Mouse (Mus musculus) intestine, embryonic 14.5 days (tissue): ENCODE measurements around the gene Dpagt1. TPM values are rescaled to one million over a fixed set of nuclear protein-coding genes. Genes with fewer than 3 reads are reported as not detected.
"Not testable (repeated sequence)": the region's sequence is repeated elsewhere in the genome, so short reads cannot be mapped to it uniquely, and the experiment has no call there.

Experiments
- ATAC-seq: fragments of 200-750 bp; cut with Nextera tagmentation; replicated peaks from 2 replicates; pipeline ENCODE4 v1.8.0; 2017; ENCODE audit warnings: low read depth, moderate number of reproducible peaks, moderate TSS enrichment, moderate library complexity; ENCODE audit not compliant: low FRiP score, low TSS enrichment
- DNase-seq: peaks from one replicate; pipeline ENCODE4 v3.0.0-alpha.2; 2018; ENCODE audit warnings: low spot score
- H3K27ac ChIP-seq: fragments of 300-500 bp; sonication (generic); 2 replicates; pipeline ENCODE4 v1.5.1; 2014; ENCODE audit warnings: low read depth, mild to moderate bottlenecking, control low read depth
- H3K27me3 ChIP-seq: fragments of 300-500 bp; sonication (generic); replicated peaks from 2 replicates; pipeline ENCODE4 v1.6.1; 2014; ENCODE audit warnings: low read length, control low read depth; ENCODE audit not compliant: control insufficient read depth, insufficient read depth
- H3K36me3 ChIP-seq: fragments of 300-500 bp; sonication (generic); 2 replicates; pipeline ENCODE4 v1.6.1; 2014; ENCODE audit warnings: low read length, control low read depth; ENCODE audit not compliant: control insufficient read depth, insufficient read depth
- H3K4me1 ChIP-seq: fragments of 300-500 bp; sonication (generic); replicated peaks from 2 replicates; pipeline ENCODE4 v1.6.1; 2014; ENCODE audit warnings: low read length, control low read depth, mixed read lengths; ENCODE audit not compliant: control insufficient read depth, insufficient read depth
- H3K4me2 ChIP-seq: fragments of 300-500 bp; sonication (generic); 2 replicates; pipeline ENCODE4 v1.6.1; 2014; ENCODE audit warnings: low read length
- H3K4me3 ChIP-seq: fragments of 300-500 bp; sonication (generic); 2 replicates; pipeline ENCODE4 v1.5.1; 2014; ENCODE audit warnings: low read depth, low read length, control low read depth, mixed read lengths
- H3K9ac ChIP-seq: fragments of 300-500 bp; sonication (generic); 2 replicates; pipeline ENCODE4 v1.6.1; 2014; ENCODE audit warnings: mild to moderate bottlenecking, low read length
- H3K9me3 ChIP-seq: fragments of 300-500 bp; sonication (generic); 2 replicates; pipeline ENCODE4 v1.6.1; 2016; ENCODE audit warnings: low read length, control low read depth; ENCODE audit not compliant: control insufficient read depth
- WGBS: fragments of 180-500 bp; shearing (Covaris S2); extraction: QIAGEN DNeasy Blood & Tissue Kit; methylation state at CpG from one replicate; pipeline ENCODE4 v1.1.7; 2014; 5-methylcytosine and 5-hydroxymethylcytosine counted together
- polyA plus RNA-seq: library from polyadenylated mRNA; unstranded; fragments of >200 nt; fragmentation: Nextera tagmentation; extraction: Ambion mirVana; gene quantifications from 2 replicates; pipeline ENCODE4 v1.2.1, GENCODE M21; 2014

The Dpagt1 gene
- polyA plus RNA-seq, 1 experiment from 2014 or later, result 45.4 TPM

- H3K4me1 ChIP-seq, result peaks cover 18% of the 10 kb centered on the region
- not testable (repeated sequence) for H3K4me2 ChIP-seq, ATAC-seq, H3K27me3 ChIP-seq, DNase-seq, H3K4me3 ChIP-seq, H3K36me3 ChIP-seq, H3K9me3 ChIP-seq, H3K9ac ChIP-seq, H3K27ac ChIP-seq
- 87% methylated on average over 4 of the region's 4 CpGs for WGBS
Measured at GRCm38 (mm10) chr9:44323656-44324055, 2.2 kb upstream of the Dpagt1 start.

DNA sequence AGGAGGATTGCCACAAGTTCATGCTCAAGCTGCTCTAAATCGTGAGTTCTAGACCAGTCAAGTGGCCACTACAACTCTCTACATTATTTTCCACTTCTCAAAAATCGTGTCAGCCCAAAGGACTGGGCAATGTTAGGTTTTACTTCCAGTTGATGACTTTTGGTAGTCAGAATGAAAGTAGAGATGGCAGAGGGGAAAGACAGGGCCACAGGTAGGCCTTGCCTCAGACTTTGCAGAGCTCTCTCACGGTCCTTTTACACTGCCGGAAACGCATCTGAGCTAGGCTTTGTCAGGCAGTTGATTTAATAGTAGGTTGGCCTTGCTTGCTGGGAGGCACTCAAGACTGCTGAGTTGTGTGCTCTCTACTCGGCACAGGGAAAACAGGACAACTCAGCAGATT lies 1.7 kb upstream of the Dpagt1 start:
- Histone ChIP-seq H3K4me3 (no peak overlapping the region), H3K4me1 (peaks cover 13% of the 10 kb centered on the region), H3K9ac (no peak overlapping the region), H3K4me2 (no peak overlapping the region), H3K27ac (no peak overlapping the region), H3K9me3 (no peaks in the 10 kb centered on the region), H3K36me3 (peaks cover 12% of the 10 kb centered on the region), H3K27me3 (no peaks in the 10 kb centered on the region)
- DNase-seq, result no peak
- 78% methylated on average over 6 of the region's 6 CpGs for WGBS
- ATAC-seq, result no peak

GRCm38 (mm10) chr9:44325032-44325767 lies 619 bp upstream of the Dpagt1 start:
- Histone ChIP-seq H3K4me2 (peak overlapping the region; percentile 68), H3K36me3 (peaks cover 22% of the 10 kb centered on the region), H3K4me1 (peaks cover 11% of the 10 kb centered on the region), H3K27ac (0 out of 2 replicates have a peak overlapping the region, but pooled peaks have one; percentile 86)
- not testable (repeated sequence) for H3K9ac ChIP-seq, H3K27me3 ChIP-seq, DNase-seq, H3K4me3 ChIP-seq, ATAC-seq, H3K9me3 ChIP-seq
- WGBS, result 67% methylated on average over 7 of the region's 8 CpGs

- Histone ChIP-seq H3K9me3 (no peaks in the 10 kb centered on the region), H3K4me2 (peak overlapping the region; percentile 68), H3K27ac (peak overlapping the region; percentile 86), H3K9ac (peak overlapping the region; percentile 70), H3K36me3 (peaks cover 35% of the 10 kb centered on the region), H3K4me1 (peaks cover 11% of the 10 kb centered on the region), H3K4me3 (peak overlapping the region; percentile 65), H3K27me3 (no peaks in the 10 kb centered on the region)
- WGBS, result under 1% methylated on average over 38 of the region's 38 CpGs
- DNase-seq (peak; percentile 88), ATAC-seq (peak; percentile 91)
Measured at GRCm38 (mm10) chr9:44326371-44327063, 698 bp downstream of the Dpagt1 start.

DNA sequence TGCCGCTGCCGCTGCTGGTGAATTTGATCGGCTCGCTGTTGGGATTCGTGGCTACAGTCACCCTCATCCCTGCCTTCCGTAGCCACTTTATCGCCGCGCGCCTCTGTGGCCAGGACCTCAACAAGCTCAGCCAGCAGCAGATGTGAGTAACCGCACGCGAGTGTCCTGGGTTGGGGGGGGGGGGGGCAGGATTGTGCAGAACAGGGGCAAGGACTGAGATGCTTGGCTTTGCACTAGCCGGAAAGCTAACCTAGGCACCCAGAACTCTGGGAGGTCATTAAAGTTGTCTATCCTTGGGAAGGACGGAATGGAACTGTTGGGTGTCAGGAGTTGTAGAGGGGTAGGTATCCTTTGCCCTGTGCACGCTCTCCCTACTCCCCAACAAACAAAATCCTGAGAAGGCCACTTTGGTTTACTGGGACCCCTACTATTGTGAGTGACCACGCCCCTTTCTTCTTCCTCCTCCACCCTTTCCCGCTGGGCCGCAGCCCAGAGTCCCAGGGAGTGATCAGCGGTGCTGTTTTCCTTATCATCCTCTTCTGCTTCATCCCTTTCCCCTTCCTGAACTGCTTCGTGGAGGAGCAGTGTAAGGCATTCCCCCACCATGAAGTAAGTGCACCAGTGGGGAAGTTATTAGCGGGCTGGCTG lies 1.4 kb downstream of the Dpagt1 start:
- no peaks in the 10 kb centered on the region for H3K27me3 ChIP-seq
- H3K9ac ChIP-seq, result peak overlapping the region; percentile 70
- under 1% methylated on average over 22 of the region's 22 CpGs for WGBS
- peak overlapping the region; percentile 86 for H3K27ac ChIP-seq
- H3K4me1 ChIP-seq, result peaks cover 11% of the 10 kb centered on the region
- peaks cover 42% of the 10 kb centered on the region for H3K36me3 ChIP-seq
- DNase-seq (peak; percentile 74), ATAC-seq (peak; percentile 48; the same call in 1 of the 2 replicates)
- no peaks in the 10 kb centered on the region for H3K9me3 ChIP-seq
- peak overlapping the region; percentile 65 for H3K4me3 ChIP-seq
- H3K4me2 ChIP-seq, result peak overlapping the region; percentile 68

- H3K4me2 ChIP-seq, result peak overlapping the region; percentile 68
- peak overlapping the region; percentile 16; the same call in 1 of the 2 replicates for H3K9ac ChIP-seq
- H3K4me1 ChIP-seq, result peaks cover 11% of the 10 kb centered on the region
- H3K9me3 ChIP-seq, result no peaks in the 10 kb centered on the region
- peak overlapping the region; percentile 65; the same call in 1 of the 2 replicates for H3K4me3 ChIP-seq
- H3K27me3 ChIP-seq, result no peaks in the 10 kb centered on the region
- 91% methylated on average over 5 of the region's 5 CpGs for WGBS
- ATAC-seq, result no peak
- H3K36me3 ChIP-seq, result peaks cover 49% of the 10 kb centered on the region
- no peak for DNase-seq
- H3K27ac ChIP-seq, result no peak overlapping the region
Measured at GRCm38 (mm10) chr9:44327926-44328325, 2.1 kb downstream of the Dpagt1 start.

- ATAC-seq (no peak), DNase-seq (no peak)
- no peak overlapping the region for H3K4me2 ChIP-seq
- H3K27me3 ChIP-seq, result no peaks in the 10 kb centered on the region
- no peak overlapping the region for H3K27ac ChIP-seq
- H3K4me1 ChIP-seq, result peaks cover 11% of the 10 kb centered on the region
- 86% methylated on average over 6 of the region's 6 CpGs for WGBS
- H3K9ac ChIP-seq, result no peak overlapping the region
- no peaks in the 10 kb centered on the region for H3K9me3 ChIP-seq
- no peak overlapping the region for H3K4me3 ChIP-seq
- H3K36me3 ChIP-seq, result peaks cover 60% of the 10 kb centered on the region
Measured at GRCm38 (mm10) chr9:44330736-44331135, 4.9 kb downstream of the Dpagt1 start.

- Histone ChIP-seq H3K4me3 (no peak overlapping the region), H3K4me1 (peaks cover 12% of the 10 kb centered on the region), H3K9ac (no peak overlapping the region), H3K9me3 (no peaks in the 10 kb centered on the region), H3K4me2 (no peak overlapping the region), H3K27ac (no peak overlapping the region), H3K36me3 (peaks cover 70% of the 10 kb centered on the region), H3K27me3 (no peaks in the 10 kb centered on the region)
- ATAC-seq, result no peak
- WGBS, result 96% methylated on average over 13 of the region's 13 CpGs
- DNase-seq, result no peak
Measured at GRCm38 (mm10) chr9:44332918-44333638, 7.3 kb downstream of the Dpagt1 start.
